Mouse (Mus musculus): ENCODE measurements around the gene Evc2. TPM values are rescaled to one million over a fixed set of nuclear protein-coding genes. Genes with fewer than 3 reads are reported as not detected.

Gene Evc2
- 1.9 and 2.9 TPM in 2 replicates for polyA plus RNA-seq (2015; fragmentation: Nextera tagmentation; extraction: Ambion mirVana)

DNA sequence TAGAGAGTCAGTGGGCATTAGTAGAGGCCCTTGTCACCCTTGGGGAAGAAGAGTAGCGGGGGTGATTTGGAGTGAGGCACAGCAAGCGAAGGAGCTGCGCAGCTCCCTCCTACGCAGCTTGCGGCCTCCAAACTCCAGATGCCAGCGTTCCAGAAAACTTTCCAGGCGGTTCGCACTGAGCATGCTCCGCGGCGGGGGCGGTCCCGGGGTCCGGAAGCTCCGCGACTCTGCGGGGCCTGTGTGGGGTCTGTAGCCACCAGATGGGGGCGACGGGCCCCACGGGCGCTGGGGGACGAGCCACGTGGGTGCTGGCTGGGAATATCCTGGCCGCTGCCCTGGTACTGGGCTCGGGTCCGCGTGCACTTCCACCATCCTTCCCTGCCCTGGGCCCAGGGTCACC lies at the start of gene Evc2:
Gene Evc2, plus strand, starts transcription at position 212 of the 400 bp plus-strand sequence.
- peaks cover 21% of the 10 kb centered on the region for H3K4me1 ChIP-seq (replicated peaks)
- DNase-seq (peak; percentile 15), ATAC-seq (ENCODE audit: low read depth) (peak; percentile 53; the same call in 1 of the 2 replicates)
- peak within 1 kb of the TSS; percentile 73 for H3K4me2 ChIP-seq
- H3K27me3 ChIP-seq: peaks cover 32% of the 10 kb centered on the region
- peak within 1 kb of the TSS; percentile 55 for H3K9ac ChIP-seq
- under 1% methylated on average over 27 of the region's 27 CpGs for WGBS (ENCODE audit: insufficient replicate concordance)
- no peaks in the 10 kb centered on the region for H3K9me3 ChIP-seq (replicated peaks)
- no peak within 1 kb of the TSS; the same call in 1 of the 2 replicates for H3K27ac ChIP-seq
- peak within 1 kb of the TSS; percentile 61 for H3K4me3 ChIP-seq (replicated peaks)
- no peaks in the 10 kb centered on the region for H3K36me3 ChIP-seq

DNA sequence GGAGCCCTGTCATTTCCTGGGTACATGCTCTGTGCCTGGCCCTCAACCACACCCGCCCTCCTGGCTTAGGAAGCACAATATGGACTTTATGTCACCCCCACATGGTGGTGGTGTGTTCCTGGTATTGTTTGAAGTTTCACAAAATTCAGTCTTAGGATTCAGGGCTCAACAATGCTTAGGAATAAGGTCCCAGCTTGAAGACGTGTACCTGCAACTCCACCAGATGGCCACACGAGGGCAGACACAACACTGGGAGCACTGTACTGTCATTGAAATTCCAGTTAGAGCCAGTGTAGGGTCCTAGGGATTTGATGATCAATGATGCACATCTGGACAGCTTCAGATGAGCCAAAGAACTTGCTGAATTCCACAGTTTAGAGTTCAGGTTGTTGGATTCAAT lies 49.1 kb upstream of the Evc2 start:
- H3K27me3 ChIP-seq: no peaks in the 10 kb centered on the region
- 13% methylated on average over 3 of the region's 3 CpGs for WGBS (ENCODE audit: insufficient replicate concordance)

DNA sequence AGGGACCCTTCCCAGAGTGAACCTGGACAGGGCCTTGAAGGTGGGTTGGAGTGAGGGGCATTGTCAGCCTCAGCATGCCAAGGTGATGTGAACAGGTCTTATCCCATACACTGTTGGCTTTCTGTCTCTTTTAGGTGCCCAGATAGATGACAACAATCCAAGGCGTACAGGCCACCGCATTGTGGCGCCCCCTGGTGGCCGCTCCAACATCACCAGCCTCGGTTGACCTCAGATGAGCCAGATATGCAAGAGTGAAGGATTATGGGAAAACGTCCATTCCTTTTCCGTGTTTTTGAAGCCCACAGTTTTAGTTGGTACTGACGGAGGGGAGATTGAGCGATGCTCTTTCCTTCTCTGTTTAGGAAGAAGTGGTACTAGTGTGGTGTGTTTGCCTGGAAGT lies 47.3 kb upstream of the Evc2 start:
- 43% methylated on average over 9 of the region's 9 CpGs for WGBS (ENCODE audit: insufficient replicate concordance)
- Histone ChIP-seq H3K36me3 (no peaks in the 10 kb centered on the region), H3K9me3 (replicated peaks) (no peaks in the 10 kb centered on the region), H3K9ac (no peak overlapping the region), H3K27ac (no peak overlapping the region), H3K27me3 (no peaks in the 10 kb centered on the region), H3K4me1 (replicated peaks) (no peaks in the 10 kb centered on the region), H3K4me2 (no peak overlapping the region), H3K4me3 (replicated peaks) (no peak overlapping the region)
- no peak for ATAC-seq (ENCODE audit: low read depth)
- no peak for DNase-seq

More for the DNA sequence above, 49.1 kb upstream of the Evc2 start:
- Histone ChIP-seq H3K4me3 (replicated peaks) (no peak overlapping the region), H3K9me3 (replicated peaks) (no peaks in the 10 kb centered on the region), H3K36me3 (no peaks in the 10 kb centered on the region), H3K4me2 (no peak overlapping the region), H3K4me1 (replicated peaks) (no peaks in the 10 kb centered on the region), H3K27ac (no peak overlapping the region), H3K9ac (no peak overlapping the region)
- no peak for ATAC-seq (ENCODE audit: low read depth)
- no peak for DNase-seq

DNA sequence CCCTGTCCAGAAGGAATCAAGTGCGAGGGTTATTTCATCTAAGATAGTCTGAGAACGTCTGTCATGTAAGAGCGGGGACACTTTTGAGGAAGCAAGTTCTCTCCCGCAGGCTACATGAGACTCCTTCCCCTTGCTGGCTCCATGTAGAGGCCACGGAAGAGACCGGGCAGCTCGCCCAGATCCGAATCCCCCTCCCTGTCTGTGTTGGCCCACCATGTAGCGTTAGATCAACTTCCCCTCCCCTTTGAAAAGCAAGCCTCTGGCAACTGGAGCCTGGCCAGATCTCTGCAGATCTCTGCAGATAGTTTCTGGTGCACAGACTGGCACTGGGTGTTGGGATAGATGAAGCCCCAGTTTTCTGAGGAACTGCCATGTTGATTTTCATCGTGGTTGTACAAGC lies 41.6 kb upstream of the Evc2 start:
- no peaks in the 10 kb centered on the region for H3K4me1 ChIP-seq (replicated peaks)
- H3K4me2 ChIP-seq: no peak overlapping the region
- no peaks in the 10 kb centered on the region for H3K27me3 ChIP-seq
- WGBS (ENCODE audit: insufficient replicate concordance): 58% methylated on average over 10 of the region's 10 CpGs
- no peaks in the 10 kb centered on the region for H3K9me3 ChIP-seq (replicated peaks)
- ATAC-seq (ENCODE audit: low read depth): no peak
- no peak overlapping the region for H3K9ac ChIP-seq
- no peaks in the 10 kb centered on the region for H3K36me3 ChIP-seq
- no peak overlapping the region for H3K27ac ChIP-seq
- no peak for DNase-seq
- H3K4me3 ChIP-seq (replicated peaks): no peak overlapping the region

DNA sequence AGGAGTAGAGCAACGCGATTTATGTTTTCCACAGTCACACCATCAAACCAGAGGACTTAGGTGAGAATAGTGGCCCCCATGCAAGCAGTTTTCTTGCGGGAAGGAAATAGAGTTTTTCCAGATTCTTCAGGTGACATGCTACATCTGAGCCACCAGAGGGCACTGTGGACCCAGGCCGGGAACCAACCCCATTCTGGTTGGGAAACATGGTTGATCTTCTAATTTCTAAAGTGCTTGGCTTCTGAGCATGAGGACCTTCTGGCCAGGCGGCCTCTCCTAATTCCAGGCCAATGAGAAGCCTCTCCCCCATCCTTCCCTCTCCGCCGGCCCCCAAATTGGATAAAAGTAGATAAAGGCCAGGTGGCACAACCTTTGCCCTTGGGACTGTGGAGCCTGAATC lies 39.9 kb upstream of the Evc2 start:
- Histone ChIP-seq H3K9ac (no peak overlapping the region), H3K4me1 (replicated peaks) (no peaks in the 10 kb centered on the region), H3K36me3 (no peaks in the 10 kb centered on the region), H3K27me3 (no peaks in the 10 kb centered on the region), H3K4me2 (no peak overlapping the region), H3K9me3 (replicated peaks) (no peaks in the 10 kb centered on the region), H3K4me3 (replicated peaks) (no peak overlapping the region), H3K27ac (no peak overlapping the region)
- WGBS (ENCODE audit: insufficient replicate concordance): 13% methylated on average over 7 of the region's 7 CpGs
- no peak for DNase-seq
- no peak for ATAC-seq (ENCODE audit: low read depth)

DNA sequence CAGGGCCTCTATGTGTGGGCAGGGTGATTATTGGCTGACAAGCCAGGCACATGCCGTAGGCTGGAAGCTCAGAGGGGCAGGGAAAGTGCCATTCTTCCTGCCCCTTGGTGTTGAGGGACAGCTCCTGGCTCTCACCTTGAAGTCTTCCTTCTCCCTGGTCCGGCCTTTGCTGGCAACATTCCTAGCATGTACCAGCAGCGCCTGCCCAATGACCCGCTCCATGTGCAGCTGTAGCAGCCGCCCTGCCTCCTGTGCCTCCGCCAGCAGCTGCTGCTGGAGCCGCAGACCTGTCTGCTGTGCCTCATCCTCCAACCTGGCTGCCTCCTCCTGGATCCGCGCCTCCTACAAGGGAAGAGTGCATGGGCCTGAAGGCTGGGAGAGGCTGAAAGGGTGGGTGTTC lies 28.3 kb upstream of the Evc2 start:
- H3K9ac ChIP-seq: no peak overlapping the region
- no peak overlapping the region for H3K4me3 ChIP-seq (replicated peaks)
- ATAC-seq (ENCODE audit: low read depth) (no peak), DNase-seq (no peak)
- H3K4me2 ChIP-seq: no peak overlapping the region
- no peaks in the 10 kb centered on the region for H3K36me3 ChIP-seq
- no peaks in the 10 kb centered on the region for H3K9me3 ChIP-seq (replicated peaks)
- H3K27ac ChIP-seq: no peak overlapping the region
- H3K4me1 ChIP-seq (replicated peaks): no peaks in the 10 kb centered on the region
- 66% methylated on average over 9 of the region's 9 CpGs for WGBS (ENCODE audit: insufficient replicate concordance)
- H3K27me3 ChIP-seq: no peaks in the 10 kb centered on the region

DNA sequence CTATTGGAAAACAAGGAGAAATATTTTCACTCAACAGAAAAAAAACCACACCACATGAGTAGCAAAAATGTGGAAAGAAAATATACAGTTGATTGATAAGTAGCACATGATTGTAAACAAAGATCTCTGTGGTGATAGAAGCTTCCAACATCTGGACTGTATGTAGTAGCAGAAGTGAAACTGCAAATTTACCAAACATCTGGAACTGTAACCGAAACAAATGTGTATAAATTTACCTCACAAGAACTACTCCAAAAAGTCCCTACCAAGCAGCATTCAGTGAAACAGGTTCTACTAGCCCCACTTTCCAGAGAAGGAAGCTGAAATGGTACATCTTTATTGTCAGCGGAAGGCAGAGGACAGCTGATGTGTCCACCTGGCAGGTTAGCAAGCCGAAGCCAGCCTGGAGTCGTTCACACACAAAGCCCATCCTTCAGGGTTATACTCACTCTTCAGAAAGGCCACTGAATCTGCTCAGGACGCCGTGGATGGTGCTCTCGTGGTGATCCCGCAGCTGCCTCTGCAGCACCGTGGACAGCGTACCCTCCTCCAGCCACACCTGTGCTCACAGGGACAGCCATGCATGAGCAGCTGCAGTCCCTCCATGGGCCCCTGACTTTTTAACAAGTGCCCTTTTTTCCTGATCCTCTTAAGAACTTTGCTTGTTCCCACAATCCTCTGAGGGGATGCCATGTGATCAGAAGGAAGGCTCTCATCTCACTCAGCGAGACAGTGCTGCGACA lies 25.1 kb upstream of the Evc2 start:
- Histone ChIP-seq H3K4me3 (replicated peaks) (no peak overlapping the region), H3K4me2 (no peak overlapping the region), H3K9ac (no peak overlapping the region), H3K9me3 (replicated peaks) (no peaks in the 10 kb centered on the region), H3K36me3 (0 out of 2 replicates have a peak, but pooled peaks cover 4% of the 10 kb centered on the region), H3K4me1 (replicated peaks) (no peaks in the 10 kb centered on the region), H3K27me3 (no peaks in the 10 kb centered on the region), H3K27ac (no peak overlapping the region)
- no peak for ATAC-seq (ENCODE audit: low read depth)
- 70% methylated on average over 12 of the region's 12 CpGs for WGBS (ENCODE audit: insufficient replicate concordance)
- DNase-seq: no peak

DNA sequence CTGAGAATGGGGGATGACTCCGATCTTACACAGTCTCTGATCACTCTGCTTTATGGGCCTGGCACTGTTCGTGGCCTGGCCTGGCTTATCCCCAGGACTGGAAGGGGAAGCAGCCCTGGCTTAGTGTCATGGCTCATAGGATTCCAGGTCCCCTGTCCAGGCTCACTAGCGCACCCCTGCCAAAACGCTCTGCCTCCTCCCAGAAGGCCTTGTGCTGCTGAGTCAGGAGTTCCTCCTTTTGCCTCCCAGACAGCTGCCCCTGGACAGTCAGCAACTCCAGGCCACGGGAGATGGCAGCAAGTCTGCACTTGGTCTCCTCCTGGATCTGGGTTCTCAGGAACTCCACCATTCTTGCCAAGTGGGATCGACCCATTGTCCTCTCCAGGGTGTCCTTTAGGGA lies 19.6 kb upstream of the Evc2 start:
- H3K4me2 ChIP-seq: no peak overlapping the region
- no peak overlapping the region for H3K4me3 ChIP-seq (replicated peaks)
- 60% methylated on average over 6 of the region's 6 CpGs for WGBS (ENCODE audit: insufficient replicate concordance)
- no peak overlapping the region for H3K27ac ChIP-seq
- H3K27me3 ChIP-seq: no peaks in the 10 kb centered on the region
- no peak for ATAC-seq (ENCODE audit: low read depth)
- H3K36me3 ChIP-seq: 0 out of 2 replicates have a peak, but pooled peaks cover 4% of the 10 kb centered on the region
- H3K4me1 ChIP-seq (replicated peaks): no peaks in the 10 kb centered on the region
- no peak overlapping the region for H3K9ac ChIP-seq
- H3K9me3 ChIP-seq (replicated peaks): no peaks in the 10 kb centered on the region
- no peak for DNase-seq

DNA sequence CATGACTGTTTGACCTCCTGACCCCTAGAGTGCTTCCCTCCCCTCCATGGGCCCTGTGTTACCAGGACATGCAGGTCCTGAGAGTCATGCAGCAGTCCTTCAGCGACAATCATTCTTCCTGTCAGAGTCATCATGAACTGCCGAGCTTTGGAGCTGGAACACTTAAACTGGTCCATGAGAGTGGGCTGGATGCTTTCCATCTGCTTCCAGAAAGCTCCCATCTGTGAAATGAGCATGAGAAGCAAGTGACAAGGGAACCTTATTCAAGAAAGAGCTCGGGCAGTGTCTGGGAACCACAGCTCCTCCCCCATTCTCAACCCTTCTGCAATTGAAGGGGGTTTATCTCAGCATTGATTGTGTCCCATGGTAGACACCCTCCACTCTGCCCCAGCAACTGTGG lies 18.1 kb upstream of the Evc2 start:
- H3K4me1 ChIP-seq (replicated peaks): no peaks in the 10 kb centered on the region
- no peak overlapping the region for H3K4me3 ChIP-seq (replicated peaks)
- H3K9me3 ChIP-seq (replicated peaks): no peaks in the 10 kb centered on the region; the same call in 1 of the 2 replicates
- ATAC-seq (ENCODE audit: low read depth): no peak
- no peaks in the 10 kb centered on the region for H3K27me3 ChIP-seq
- no peak for DNase-seq
- H3K36me3 ChIP-seq: 0 out of 2 replicates have a peak, but pooled peaks cover 4% of the 10 kb centered on the region
- H3K27ac ChIP-seq: no peak overlapping the region
- H3K4me2 ChIP-seq: no peak overlapping the region
- WGBS (ENCODE audit: insufficient replicate concordance): 60% methylated on average over 3 of the region's 3 CpGs
- H3K9ac ChIP-seq: no peak overlapping the region

DNA sequence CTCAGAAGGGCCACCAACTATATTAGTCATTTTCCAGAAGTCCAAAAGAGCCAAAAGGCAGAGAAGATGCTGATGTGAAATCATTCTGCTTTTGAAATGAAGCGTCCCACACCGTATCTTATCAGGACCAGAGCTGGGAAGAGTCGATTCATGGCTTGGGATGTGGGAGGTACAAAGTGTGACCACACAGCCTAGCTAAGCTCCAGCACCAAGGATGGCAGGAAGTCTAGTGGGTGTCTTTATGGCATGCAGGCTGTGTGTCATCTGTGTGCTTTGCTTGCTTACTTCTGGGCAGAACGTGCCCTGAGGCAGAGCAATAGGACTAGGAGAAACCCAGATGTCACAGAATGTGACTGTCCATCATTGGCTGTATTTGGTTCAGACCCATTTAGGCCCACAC lies 17.5 kb upstream of the Evc2 start:
- Histone ChIP-seq H3K27me3 (no peaks in the 10 kb centered on the region), H3K4me2 (no peak overlapping the region), H3K9ac (no peak overlapping the region), H3K36me3 (no peaks in the 10 kb centered on the region), H3K9me3 (replicated peaks) (no peaks in the 10 kb centered on the region; the same call in 1 of the 2 replicates), H3K27ac (no peak overlapping the region), H3K4me3 (replicated peaks) (no peak overlapping the region), H3K4me1 (replicated peaks) (no peaks in the 10 kb centered on the region)
- ATAC-seq (ENCODE audit: low read depth) (no peak), DNase-seq (no peak)
- WGBS (ENCODE audit: insufficient replicate concordance): 67% methylated on average over 4 of the region's 4 CpGs

DNA sequence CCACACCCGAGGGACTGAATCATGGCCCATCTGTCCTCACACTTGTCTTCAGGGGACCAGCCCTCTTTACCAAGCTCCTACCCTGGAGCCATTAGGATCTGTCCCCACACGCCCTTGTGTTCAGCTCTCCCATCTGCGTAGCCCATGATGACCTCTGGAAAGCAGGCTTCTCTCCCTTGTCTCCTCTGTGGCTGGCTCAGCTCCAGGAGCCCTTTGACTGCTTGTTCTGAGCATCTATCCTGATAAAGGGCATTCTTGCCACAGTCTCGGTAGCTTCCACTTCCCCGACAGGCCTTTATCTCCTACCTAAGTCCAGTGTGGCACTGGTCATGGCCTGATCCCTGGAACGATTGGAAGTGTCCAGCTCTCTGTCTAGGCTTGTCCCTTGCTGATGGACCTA lies 11.6 kb upstream of the Evc2 start:
- Histone ChIP-seq H3K27ac (no peak overlapping the region), H3K9me3 (replicated peaks) (no peaks in the 10 kb centered on the region; the same call in 1 of the 2 replicates), H3K36me3 (peaks cover 5% of the 10 kb centered on the region; the same call in 1 of the 2 replicates), H3K4me1 (replicated peaks) (no peaks in the 10 kb centered on the region), H3K9ac (no peak overlapping the region), H3K4me2 (no peak overlapping the region), H3K27me3 (no peaks in the 10 kb centered on the region), H3K4me3 (replicated peaks) (no peak overlapping the region)
- DNase-seq: no peak
- ATAC-seq (ENCODE audit: low read depth): no peak
- WGBS (ENCODE audit: insufficient replicate concordance): 66% methylated on average over 6 of the region's 6 CpGs
